Mouse (Mus musculus) c-Kit-negative CD71-positive TER-119-positive erythroid progenitor cells, embryonic 14.5 days (primary cell): ENCODE data around the gene Tas2r102.

Source experiments
- DNase-seq: peaks from one replicate; pipeline ENCODE4 v3.0.0-alpha.2; 2013; ENCODE audit warnings: low read depth, low spot score

Tas2r102 gene

GRCm38 (mm10) chr6:132761831-132762230 is at the start of gene Tas2r102:
Gene Tas2r102 (plus strand): TSS chr6:132762131.
- DNase-seq: no peak

DNA sequence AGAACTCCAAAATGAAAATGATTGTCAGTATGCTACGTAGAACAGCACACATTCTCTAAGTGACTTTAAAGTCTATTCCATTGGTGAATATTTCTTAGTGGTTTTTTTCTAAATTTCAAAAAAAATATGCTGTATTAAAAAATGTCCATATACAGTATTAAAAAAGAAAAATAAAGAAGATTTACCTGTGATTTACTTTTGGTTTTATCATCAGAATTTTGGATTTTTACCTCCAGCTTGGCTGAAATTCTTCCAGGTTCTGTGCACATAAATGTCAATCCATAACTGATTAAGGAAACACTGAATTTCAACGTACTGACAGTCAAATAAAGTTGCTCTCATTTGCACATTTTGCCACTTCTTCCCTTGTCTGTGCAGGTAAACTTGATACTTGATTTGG is 24.0 kb upstream of the Tas2r102 start, which contains the start of gene Tas2r115:
TSS of gene Tas2r115 (minus strand) at position 101 of the 400 bp plus-strand sequence.
- no peak for DNase-seq

DNA sequence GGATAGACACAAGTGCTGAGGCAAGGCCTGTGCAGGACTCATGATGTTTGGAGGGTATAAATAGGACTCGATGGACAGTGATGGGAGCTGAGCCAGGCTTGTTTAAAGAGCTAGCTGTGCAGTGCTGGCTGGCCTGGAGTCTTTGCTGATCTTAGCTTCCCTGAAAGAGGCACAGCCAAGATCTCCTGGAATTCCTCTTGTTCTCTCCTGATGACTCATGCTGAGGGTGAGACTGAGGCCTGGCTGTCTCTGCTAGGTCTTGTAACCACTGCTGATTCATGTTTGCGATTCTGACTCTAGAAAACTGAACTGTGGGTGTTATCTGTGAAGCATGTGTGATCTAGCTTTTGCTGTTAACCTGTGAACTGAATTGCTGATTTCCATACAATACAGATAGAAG is 11.7 kb upstream of the Tas2r102 start:
- no peak for DNase-seq

DNA sequence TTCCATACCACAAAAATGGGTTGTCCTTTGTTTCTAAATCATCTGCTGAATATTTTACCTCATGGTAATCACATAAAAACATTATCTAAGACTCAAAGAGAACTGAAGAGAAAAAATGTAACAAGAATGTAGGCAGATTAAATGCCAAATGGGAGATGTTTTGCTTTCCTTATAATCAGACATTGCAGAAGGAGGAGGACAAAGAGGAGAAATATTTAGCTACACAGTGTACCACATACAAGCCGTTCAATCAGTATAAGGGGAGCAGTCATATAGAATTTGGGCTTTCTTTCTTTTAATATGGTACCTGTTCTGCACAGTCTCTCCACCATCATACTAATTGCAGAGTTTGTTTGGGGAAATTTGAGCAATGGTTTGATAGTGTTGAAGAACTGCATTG is 7.5 kb upstream of the Tas2r102 start, which contains the start of gene Tas2r124:
TSS of gene Tas2r124 (plus strand) at position 301 of the 400 bp plus-strand sequence.
- DNase-seq: no peak

DNA sequence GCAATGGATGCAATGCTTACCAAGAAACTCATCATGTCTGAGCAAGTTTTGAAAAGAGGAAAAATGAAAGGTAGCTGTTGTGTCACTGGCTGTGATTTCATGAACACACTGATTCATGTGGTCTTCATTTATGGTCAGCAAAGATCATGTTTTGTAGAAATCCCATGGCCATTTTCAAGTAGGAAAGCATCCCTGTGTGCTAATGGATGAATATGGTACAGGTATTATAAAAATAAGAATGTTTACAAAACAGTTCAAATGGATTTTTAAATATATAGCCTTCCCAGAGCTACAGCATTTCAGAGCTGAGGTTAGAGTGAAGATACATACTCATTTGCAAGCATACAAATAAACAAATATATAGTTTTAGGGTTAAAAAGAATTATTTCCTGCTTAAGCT is 16.1 kb downstream of the Tas2r102 start, which contains the start of gene Tas2r136:
TSS of gene Tas2r136 (minus strand) at position 101 of the 400 bp plus-strand sequence.
- no peak for DNase-seq

- no peak for DNase-seq
Measured at GRCm38 (mm10) chr6:132795393-132795792, 33.5 kb downstream of the Tas2r102 start.

GRCm38 (mm10) chr6:132802518-132802917 is 40.6 kb downstream of the Tas2r102 start, which contains the start of gene Tas2r117:
Gene Tas2r117 (plus strand): TSS chr6:132802818.
- DNase-seq: no peak
